Mouse (Mus musculus): ENCODE measurements at regions not wholly inside any gene's neighbourhood (a gene's known extent, or its start where the extent isn't known, plus 50 kb on each side); places are given as distances from the start of the nearest gene placed in this dataset.

DNA sequence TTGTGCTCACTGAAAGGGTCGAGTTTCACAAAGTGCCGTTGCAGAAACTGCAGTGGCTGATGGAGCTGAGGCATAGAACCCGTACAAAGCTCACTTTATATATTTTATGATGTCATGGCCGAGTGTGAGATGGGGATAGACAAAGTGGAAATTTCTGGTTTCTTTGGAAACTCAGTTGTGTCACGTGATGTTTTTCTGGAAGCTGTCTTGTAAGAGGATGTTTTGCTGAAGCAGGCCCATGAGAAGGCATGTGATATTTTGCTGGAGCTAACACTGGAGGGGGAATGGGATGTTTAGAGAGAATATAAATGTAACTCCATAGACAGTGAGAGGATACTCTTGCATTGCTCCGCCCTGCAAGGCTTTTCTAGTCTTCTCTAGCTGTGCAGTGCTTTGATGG, 311.7 kb downstream of the Tmem132b start:
- DNase-seq (ENCODE audit: low spot score in 2 of 2) = no peak

DNA sequence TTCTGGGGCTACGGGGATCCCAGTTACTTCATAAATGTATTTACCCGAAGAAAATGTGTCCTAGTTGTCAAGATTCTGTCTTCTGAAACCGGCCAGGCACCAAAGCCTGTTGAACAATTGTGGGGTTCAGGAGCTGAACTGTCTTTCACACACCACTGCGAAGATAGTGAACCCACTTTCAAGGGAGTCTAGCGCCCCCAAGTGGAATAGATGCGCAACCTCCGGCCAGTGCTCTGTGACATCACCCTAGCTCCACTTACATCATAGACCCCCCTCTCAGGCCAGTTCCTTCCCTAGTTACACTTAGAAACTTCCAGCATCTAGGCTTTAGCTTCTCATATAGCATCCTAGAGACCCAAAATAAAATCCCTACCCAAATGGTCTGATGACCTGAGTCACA, 318.1 kb downstream of the Tmem132b start:
- no peak for DNase-seq (ENCODE audit: low spot score in 2 of 2)

DNA sequence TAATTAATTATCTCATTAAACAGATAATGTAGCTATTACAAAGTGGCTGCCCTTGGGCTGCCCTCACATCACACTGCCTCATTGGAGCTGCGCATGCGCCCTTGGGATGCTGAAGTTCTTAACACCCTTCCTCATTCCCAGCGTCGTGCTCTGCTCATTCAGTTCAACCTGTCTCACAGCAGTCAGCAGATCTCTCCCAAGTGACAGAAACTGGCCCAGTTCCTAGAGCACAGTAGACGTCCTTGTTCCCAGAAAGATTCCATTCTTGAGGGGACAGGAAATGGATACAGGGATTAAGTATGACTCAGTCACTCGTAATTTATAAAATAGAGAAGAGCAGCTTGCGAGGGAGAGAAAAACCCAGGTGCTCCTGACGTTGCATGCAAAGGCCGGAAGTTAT, 344.7 kb downstream of the Tmem132b start:
- peak in 1 of 2 experiments; percentile 8 for DNase-seq (ENCODE audit: low spot score in 2 of 2)

DNA sequence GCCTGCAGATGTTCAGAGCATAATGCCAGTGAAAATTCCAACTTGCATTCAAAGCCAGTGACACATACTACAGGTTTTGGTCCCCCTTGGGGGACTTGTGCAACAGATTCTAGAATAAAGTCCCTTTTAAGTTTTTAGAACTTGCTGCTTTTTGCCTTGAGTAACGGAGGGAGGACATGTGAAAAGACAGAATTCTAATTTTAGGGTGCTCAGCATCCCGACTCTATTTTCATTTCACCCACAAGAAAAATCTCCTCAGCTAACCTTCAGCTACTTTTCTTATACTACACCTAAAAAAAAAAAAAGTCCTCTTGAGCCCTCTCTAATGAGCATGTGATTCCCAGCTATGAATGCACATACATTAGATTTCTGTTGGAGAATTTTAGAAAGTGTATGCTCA, 357.3 kb downstream of the Tmem132b start:
- no peak for DNase-seq (ENCODE audit: low spot score in 2 of 2)

DNA sequence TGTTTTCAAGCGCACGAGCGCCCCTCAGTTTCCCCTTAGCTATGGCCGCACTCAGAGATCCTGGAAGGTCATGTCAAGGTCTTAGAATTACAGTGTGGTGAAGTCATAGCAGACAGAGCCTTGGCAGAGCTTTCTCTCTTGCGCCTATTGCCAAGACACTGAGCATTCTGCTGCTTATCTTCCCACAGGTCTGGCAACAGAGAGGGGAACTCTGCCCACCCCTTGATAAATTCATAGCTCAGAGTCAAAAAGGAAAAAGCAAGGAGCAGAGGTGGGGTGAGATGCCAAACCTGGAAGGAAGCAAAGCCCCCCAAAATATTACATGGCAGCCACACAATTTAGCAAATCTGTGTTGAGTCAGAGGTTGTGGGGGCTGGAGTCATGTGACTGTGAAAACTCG, 362.3 kb downstream of the Tmem132b start:
- DNase-seq (ENCODE audit: low spot score in 2 of 2) = no peak

DNA sequence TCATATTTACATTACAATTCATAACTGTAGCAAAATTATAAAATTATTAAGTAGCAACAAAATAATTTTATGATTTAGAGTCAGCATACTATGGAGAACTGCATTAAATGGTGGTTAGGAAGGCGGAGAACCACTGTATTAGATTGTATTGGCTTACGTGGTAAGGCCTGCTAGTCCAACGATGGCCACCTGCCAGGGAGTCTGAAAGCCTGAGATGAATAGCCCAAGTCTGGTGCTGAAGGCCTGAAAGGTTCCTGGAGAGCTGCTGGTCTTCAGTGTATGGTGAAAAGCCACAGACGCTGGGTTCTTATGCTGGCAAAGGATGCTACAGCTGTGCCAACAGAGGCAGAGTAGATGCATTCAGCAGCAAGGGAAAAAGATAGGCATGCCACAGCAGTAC, 370.5 kb downstream of the Tmem132b start:
- DNase-seq (ENCODE audit: low spot score in 2 of 2) = no peak

DNA sequence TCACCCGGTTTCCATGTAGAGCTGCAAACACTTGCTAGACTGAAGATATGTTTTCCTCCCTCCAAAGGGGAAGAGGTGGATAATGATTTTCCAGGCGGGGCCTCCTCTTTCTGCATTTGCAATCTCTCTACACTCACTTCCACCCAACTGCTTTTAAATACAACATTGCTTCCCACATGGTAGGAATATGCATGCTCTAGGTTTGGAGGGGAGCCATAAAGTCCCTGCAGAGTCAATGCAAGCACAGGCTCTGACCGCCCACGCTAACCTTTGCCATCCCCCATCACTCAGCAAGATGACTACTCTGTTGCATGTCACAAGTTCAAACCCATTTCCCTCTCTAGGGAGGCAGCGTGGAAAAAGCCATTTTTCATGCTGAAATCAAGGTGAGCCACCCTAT, 372.9 kb downstream of the Tmem132b start:
- no peak for DNase-seq (ENCODE audit: low spot score in 2 of 2)

DNA sequence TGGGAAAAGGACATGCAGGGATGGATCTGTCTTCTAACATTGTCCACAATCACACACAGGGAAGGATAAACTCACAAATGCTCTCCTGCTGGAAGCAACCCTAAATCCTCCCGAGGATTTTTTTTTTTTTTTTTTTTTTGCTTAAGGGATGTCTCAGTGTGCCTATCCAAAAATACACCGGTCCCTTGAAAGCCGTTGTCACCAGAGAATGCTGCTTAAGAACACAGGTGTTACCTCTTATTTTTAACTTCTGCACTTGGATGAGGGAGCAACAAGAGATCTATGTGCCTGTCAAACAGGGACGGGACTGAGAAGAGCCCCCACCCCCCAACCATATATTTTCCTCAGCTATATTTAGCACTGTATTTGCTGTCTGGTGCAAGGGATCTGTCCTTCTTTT, 375.8 kb downstream of the Tmem132b start:
- no peak for DNase-seq (ENCODE audit: low spot score in 2 of 2)

DNA sequence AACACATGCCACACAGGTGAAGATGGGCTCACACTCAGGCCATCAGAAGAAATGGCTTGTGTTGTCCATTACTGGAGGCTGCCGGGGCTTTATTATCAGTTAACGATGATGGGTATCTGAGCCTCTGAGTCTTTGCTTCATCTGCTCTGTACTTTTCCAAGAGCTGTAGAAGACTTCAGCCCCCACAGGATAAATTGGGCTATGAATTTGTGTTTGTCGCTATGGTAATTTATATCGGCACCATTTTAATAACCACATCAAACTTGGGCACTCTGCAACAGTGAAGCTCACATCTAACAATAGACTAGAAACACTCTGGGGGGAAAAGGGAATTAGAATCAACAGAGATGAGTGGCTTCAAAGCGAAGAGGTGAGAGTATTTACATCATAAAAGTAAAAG, 376.3 kb downstream of the Tmem132b start:
- no peak for DNase-seq (ENCODE audit: low spot score in 2 of 2)

DNA sequence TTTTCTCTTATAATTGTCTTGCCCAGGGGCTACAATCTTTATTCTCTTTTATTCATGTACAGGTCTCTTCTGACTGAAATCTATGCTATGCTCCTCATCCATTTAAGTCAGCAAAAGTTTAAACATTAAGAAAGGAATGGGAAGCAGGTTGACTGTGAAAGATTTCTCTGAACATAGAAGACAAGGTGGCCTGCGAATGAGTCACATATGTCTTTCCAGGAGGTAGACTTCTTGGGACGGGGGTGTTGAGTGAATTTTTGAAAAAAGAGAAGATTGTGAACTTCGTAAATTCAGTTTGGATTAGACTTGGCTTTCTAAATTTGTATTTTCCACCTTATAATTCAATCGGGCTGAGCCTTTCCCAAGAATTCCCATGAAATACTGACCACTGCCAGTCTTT, 384.3 kb downstream of the Tmem132b start:
- DNase-seq (ENCODE audit: low spot score in 2 of 2) = no peak

DNA sequence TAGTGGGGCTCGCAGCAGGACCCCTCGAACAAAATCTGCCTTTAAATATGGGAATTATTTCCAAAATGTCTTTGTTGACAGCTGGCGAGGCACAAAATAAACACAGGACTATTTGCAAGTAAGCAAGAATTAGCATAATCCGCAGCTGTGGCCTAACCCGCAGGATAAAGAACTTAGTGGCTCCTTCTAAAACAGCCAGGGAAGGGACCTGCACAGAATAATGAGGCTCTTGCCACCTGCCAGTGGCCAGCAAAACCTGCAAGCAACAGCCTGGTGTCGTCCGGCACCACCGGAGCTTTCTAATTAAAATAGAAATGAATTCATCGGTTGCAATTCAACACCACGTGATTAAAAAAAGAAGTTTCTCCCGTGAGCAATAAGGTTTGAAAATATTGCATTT, 389.4 kb downstream of the Tmem132b start:
- no peak for DNase-seq (ENCODE audit: low spot score in 2 of 2)

DNA sequence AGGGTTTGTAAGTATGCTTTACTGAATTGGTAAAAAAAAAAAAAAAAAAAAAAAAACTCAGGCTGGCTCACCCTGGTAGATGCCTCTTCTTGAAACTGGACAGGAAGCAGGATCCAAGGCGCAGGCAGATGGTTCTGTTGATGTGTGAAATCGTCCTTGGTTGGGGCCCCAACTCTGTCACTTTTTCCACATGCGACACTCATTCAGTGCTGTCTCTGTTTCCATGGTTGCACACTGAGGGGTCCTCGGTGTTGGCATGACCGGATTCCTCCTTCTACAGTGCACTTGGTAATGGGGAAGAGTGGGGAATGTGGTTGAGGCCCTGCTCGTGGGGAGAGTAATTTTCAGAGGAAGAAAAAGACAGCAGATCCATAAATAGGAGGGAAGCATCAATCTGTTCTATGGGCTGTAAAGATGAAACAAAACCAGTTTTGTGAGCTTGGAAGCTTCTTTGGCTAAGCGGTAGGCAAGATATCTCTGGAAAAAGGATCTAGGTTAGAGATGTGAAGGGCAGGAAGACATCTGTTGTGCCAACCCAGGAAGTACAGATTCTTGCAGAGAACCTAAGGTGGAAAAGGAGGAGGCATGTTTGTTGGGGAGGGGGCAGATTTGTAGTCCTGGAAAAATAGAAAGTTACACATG, 394.4 kb downstream of the Tmem132b start:
- DNase-seq (ENCODE audit: low spot score in 2 of 2) = no peak

DNA sequence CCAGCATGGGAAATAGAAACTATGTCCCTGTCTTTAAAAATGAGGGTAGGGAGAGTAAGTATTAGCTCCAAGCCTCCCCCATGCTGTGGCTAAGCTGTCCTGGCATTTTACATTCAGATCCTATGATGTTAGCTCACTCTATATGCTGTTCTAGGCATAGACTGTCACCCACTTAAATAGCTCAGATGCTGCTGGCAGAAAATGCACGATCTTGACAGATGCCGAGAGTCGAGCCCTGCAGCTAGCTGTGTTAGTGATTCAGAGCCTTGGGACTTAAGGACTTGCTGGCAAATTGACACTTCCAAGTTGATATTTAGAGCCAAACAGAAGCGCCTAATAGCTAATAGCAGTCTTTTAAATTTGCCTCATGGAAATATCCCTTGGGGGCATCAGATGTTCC, 399.9 kb downstream of the Tmem132b start:
- no peak for DNase-seq (ENCODE audit: low spot score in 2 of 2)

DNA sequence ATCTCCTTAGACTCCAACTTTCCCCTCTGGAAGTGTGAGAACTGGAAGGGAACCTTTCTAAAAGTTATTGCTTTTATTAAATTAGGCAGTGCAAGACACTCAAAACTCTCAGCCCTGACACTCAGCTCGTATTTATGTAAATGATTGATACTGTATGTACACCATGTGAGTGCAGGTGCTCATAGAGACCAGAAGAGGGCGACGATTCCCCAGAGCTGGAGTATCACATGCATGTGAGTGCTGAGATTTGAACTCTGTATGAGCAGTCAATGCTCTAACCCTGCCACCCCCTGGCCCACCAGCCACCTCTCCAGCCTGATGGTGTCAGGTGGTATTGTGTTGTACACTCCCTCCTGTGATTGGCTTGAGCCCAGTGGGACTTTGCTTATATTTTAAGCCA, 407.8 kb downstream of the Tmem132b start:
- DNase-seq (ENCODE audit: low spot score in 2 of 2) = no peak

DNA sequence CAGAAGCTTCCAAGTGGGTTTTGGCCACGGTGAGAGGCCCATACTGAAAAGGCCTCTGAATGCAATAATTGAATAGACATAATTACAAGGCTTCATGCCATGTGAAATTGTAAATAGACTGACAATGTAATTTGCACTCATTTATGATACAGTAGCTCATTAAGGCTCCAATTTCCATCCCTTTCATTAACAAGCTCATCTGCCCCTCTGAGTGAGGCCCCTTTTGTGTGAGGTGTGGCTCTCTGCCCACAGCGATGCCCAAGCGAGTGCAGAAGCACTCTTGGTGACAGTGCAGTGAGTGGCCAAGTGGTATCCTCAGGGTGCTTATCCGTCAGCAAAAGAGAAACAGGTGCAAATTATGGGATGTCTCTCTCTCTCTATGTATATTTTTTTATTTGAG, 415.2 kb downstream of the Tmem132b start:
- DNase-seq (ENCODE audit: low spot score in 2 of 2) = no peak

DNA sequence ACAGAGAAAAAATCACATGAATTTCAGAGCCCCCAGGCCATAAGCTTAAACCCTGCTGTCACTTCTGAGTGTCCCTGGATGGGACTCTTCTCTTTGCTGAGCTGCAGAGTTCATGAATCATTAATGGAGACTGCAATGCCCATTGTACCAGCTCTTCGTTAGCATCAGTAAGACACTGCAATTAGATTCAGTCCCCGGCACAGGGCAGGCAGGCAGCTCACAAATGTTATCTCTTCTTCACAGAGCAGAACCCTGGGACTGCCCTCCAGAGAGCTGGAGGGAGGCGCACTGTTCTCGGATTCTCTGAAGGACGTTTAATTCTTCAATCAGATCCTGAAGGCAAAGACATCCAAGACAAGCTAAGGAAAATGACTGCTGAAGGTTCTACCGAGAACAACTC, 420.1 kb downstream of the Tmem132b start:
- DNase-seq (ENCODE audit: low spot score in 2 of 2) = no peak

DNA sequence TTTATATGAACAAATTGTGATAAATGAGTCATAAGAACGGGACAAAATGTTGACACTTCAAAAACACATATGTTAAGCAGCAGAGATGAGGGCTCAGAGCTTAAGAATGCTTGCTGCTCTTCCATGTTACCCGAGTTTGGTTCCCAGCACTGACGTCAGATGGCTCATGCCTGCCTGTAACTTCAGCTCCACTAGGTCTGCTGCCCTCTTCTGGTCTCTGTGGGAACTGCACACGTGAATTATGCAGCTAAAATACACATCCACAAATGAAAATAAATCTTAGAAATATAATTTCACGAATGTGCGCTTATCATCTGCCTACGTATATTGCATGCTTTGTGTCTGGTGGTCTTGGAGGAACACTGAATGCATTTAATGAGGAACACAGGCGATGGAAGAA, 432.5 kb downstream of the Tmem132b start:
- DNase-seq (ENCODE audit: low spot score in 2 of 2) = no peak

DNA sequence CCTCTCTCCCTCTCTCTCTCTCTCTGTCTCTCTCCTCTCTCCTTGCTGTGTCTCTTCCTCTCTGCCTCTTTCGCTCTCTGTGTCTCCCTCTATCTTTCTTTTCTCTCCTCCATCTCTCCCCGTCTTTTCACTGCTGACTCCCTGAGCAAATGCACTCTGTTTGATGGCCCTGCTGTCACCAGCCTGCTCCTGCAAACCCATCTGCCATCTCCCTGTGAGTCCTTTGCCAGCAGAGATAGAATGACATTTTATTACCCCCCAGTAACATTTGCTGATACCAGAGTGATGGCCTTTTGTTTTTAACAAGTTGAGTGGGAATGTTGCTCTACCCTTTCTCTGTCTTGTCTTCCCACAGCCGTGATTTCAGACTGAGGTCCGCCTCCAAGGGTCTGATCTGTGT, 436.6 kb downstream of the Tmem132b start:
- no peak for DNase-seq (ENCODE audit: low spot score in 2 of 2)

DNA sequence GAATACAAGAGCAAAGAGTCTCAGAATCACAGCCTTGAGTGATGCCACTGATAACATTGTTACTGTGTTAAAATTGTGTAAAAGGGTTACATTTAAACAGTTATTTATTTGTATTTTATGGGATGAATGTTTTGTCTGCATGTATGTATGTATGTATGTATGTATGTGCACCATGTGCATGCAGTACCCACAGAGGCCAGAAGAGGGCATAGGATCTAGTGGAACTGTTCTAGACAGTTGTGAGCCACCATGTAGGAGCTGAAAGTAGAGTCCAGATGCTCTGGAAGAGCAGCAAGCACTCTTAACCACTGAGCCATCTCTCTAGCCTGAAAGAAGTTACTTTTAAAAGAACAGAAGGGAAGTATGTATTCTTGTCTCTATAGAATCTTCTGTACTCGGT, 442.5 kb downstream of the Tmem132b start:
- DNase-seq (ENCODE audit: low spot score in 2 of 2) = no peak

DNA sequence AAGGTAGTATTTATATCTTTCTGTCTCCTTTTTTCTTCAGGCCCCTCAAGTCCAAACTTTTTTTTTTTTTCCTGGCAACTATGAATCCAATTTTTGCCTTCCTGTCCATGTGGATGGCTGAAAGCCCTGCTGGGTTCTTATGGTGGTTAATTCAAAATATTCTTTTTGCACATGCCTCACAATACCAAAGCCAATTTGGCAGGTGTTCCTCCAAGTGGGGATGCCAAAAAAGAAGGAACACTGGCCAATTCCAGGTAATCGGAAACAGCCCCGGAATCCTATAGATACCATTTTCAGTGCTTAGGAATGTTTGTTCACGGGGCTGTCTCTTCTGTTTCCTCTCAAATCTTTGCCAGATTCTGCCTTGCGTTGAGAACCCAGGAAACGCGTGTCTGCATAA, 448.2 kb downstream of the Tmem132b start:
- DNase-seq (ENCODE audit: low spot score in 2 of 2) = no peak

DNA sequence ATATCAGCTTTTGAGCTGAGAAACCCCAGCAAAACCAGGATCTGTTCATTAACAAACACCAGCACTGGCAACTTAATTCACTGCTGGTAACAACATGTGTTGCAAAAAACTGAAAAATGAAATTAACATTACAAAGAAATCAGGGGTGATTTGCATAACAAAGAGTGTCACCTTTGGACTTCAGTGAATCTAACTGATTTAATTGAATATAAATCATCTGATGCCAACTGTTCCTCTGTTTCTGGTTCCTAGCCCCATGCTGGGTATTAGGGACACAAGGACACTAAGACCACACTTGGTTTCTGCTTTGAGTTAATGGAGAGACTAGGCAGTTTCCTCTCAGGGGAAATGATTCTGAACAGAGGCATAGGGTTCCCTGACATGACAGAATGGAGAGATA, 453.8 kb downstream of the Tmem132b start:
- DNase-seq (ENCODE audit: low spot score in 2 of 2) = no peak

DNA sequence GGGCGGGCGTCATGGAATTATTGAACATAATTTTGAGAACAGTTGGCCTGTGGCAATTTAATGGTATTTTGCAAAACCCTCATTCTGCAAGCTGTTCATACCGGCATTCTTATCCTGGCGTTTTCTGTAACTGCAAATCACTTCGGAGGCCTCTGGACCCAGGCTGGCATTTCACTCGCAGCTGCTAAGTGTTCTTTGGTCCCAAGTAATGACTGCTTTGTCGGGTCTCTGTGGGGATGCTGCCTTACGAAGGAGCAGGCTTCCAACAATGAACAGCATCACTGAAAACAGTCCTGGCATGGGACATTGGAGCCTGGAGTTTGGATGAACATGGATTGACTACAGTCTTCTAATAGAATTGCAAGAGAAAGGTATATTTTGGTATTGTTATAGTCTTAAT, 465.6 kb downstream of the Tmem132b start:
- DNase-seq (ENCODE audit: low spot score in 2 of 2) = no peak

DNA sequence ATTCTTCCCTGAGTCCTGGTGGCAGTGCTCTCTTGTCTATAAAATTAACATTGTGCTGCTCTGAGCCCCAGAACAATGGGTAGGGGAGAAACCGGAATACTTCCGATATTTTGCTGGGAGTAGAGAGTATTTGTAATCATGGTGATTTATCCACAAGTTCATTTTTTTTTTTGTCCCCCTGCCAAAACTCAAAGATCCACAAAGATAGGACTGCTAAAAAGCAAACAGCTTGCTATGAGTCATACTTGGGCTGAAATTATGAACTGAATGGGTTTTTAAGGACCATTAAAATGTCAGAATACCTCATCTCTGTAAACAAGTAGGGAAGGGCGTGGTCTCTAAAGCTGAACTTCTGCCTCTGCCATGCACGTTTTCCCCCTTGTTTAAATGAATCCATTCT, 476.3 kb downstream of the Tmem132b start:
- DNase-seq (ENCODE audit: low spot score in 2 of 2) = no peak

DNA sequence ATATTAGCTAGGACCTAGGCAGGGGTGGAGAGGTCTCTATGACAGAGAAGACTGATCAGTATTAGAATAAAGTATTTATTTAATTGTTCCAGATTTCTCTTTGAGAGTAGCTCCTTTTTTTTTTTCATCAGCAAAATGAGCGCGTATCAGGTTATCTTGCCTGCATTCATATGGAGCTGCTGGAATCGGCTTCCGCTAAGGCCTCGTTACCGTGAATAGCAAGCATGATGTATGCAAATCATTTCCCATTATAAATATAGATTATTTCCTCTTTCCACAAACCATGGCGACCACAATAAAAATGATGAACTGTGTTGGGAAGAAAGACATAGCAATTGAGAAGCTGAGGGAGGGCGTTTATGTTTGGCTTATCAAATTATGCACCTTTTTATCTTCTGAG, 476.7 kb downstream of the Tmem132b start:
- DNase-seq (ENCODE audit: low spot score in 2 of 2) = no peak
